Mouse (Mus musculus) heart, embryonic 11.5 days (tissue): ENCODE data around the gene Meltf. TPM values are rescaled to one million over a fixed set of nuclear protein-coding genes. Genes with fewer than 3 reads are reported as not detected.
A peak's percentile ranks its signal among the peaks of the same experiment; 100 is the strongest.
"Not testable (repeated sequence)": the region's sequence is repeated elsewhere in the genome, so short reads cannot be mapped to it uniquely, and the experiment has no call there.

Source experiments
- ATAC-seq: fragments of 200-750 bp; cut with Nextera tagmentation; replicated peaks from 2 replicates; pipeline ENCODE4 v1.8.0; 2017; ENCODE audit warnings: moderate library complexity; ENCODE audit not compliant: insufficient number of reproducible peaks, low FRiP score, low TSS enrichment
- H3K27ac ChIP-seq: fragments of 300-500 bp; sonication (generic); 2 replicates; pipeline ENCODE4 v1.5.1; 2014; ENCODE audit warnings: mild to moderate bottlenecking, low read depth, low read length
- H3K27me3 ChIP-seq: fragments of 300-500 bp; sonication (generic); 2 replicates; pipeline ENCODE4 v1.6.1; 2014; ENCODE audit warnings: mild to moderate bottlenecking, low read length, mixed read lengths; ENCODE audit not compliant: control insufficient read depth, insufficient read depth
- H3K36me3 ChIP-seq: fragments of 300-500 bp; sonication (generic); 2 replicates; pipeline ENCODE4 v1.6.1; 2014; ENCODE audit warnings: mild to moderate bottlenecking, low read length, moderate library complexity, mixed read lengths; ENCODE audit not compliant: control insufficient read depth, insufficient read depth
- H3K4me1 ChIP-seq: fragments of 300-500 bp; sonication (generic); 2 replicates; pipeline ENCODE4 v1.6.1; 2014; ENCODE audit warnings: low read length; ENCODE audit not compliant: control insufficient read depth, insufficient read depth
- H3K4me2 ChIP-seq: fragments of 300-500 bp; sonication (generic); 2 replicates; pipeline ENCODE4 v1.6.1; 2014; ENCODE audit warnings: mild to moderate bottlenecking, moderate library complexity
- H3K4me3 ChIP-seq: fragments of 300-500 bp; sonication (generic); 2 replicates; pipeline ENCODE4 v1.5.1; 2014; ENCODE audit warnings: low read depth, low read length
- H3K9ac ChIP-seq: fragments of 300-500 bp; sonication (generic); 2 replicates; pipeline ENCODE4 v1.6.1; 2014; ENCODE audit warnings: mild to moderate bottlenecking, low read depth, low read length, moderate library complexity
- H3K9me3 ChIP-seq: fragments of 300-500 bp; sonication (generic); replicated peaks from 2 replicates; pipeline ENCODE4 v1.6.1; 2016; ENCODE audit warnings: low read length; ENCODE audit not compliant: control insufficient read depth
- WGBS: fragments of 180-500 bp; shearing (Covaris S2); extraction: QIAGEN DNeasy Blood & Tissue Kit; methylation state at CpG from one replicate; pipeline ENCODE4 v1.1.7; 2014; ENCODE audit not compliant: insufficient replicate concordance; 5-methylcytosine and 5-hydroxymethylcytosine counted together
- polyA plus RNA-seq: library from polyadenylated mRNA; unstranded; fragments of >200 nt; fragmentation: Nextera tagmentation; extraction: Ambion mirVana; gene quantifications from 2 replicates; pipeline ENCODE4 v1.2.1, GENCODE M21; 2014

The Meltf gene
- polyA plus RNA-seq, 1 experiment from 2014 or later, result not detected

GRCm38 (mm10) chr16:31945986-31946385, 67.4 kb downstream of the Meltf start:
- H3K9me3 ChIP-seq, H3K27ac ChIP-seq, H3K4me2 ChIP-seq, H3K4me3 ChIP-seq, H3K9ac ChIP-seq, ATAC-seq, H3K27me3 ChIP-seq, H3K36me3 ChIP-seq: not testable (repeated sequence)
- 85% methylated on average over 6 of the region's 6 CpGs for WGBS
- H3K4me1 ChIP-seq, result peaks cover 16% of the 10 kb centered on the region

- no peaks in the 10 kb centered on the region for H3K36me3 ChIP-seq
- H3K4me3 ChIP-seq, result peak overlapping the region; percentile 85
- no peaks in the 10 kb centered on the region for H3K9me3 ChIP-seq
- ATAC-seq, result no peak
- WGBS, result 25% methylated on average over 8 of the region's 8 CpGs
- H3K27ac ChIP-seq, result peak overlapping the region; percentile 96; the same call in 1 of the 2 replicates
- no peaks in the 10 kb centered on the region for H3K27me3 ChIP-seq
- H3K9ac ChIP-seq, result peak overlapping the region; percentile 98
- H3K4me1 ChIP-seq, result peaks cover 16% of the 10 kb centered on the region
- peak overlapping the region; percentile 93 for H3K4me2 ChIP-seq
Measured at GRCm38 (mm10) chr16:31947333-31947732, 68.7 kb downstream of the Meltf start.

- H3K27ac ChIP-seq, result peak overlapping the region; percentile 96
- peaks cover 19% of the 10 kb centered on the region for H3K4me1 ChIP-seq
- no peaks in the 10 kb centered on the region for H3K9me3 ChIP-seq
- H3K4me3 ChIP-seq, result peak overlapping the region; percentile 85
- WGBS, result under 1% methylated on average over 38 of the region's 38 CpGs
- H3K27me3 ChIP-seq, result no peaks in the 10 kb centered on the region
- peak overlapping the region; percentile 93 for H3K4me2 ChIP-seq
- H3K9ac ChIP-seq, result peak overlapping the region; percentile 98
- peak; percentile 56 for ATAC-seq
- H3K36me3 ChIP-seq, result no peaks in the 10 kb centered on the region
Measured at GRCm38 (mm10) chr16:31947901-31948316, 69.3 kb downstream of the Meltf start.

- WGBS, result under 1% methylated on average over 52 of the region's 55 CpGs
- ATAC-seq, result peak; percentile 88
Measured at GRCm38 (mm10) chr16:31948345-31948774, 69.8 kb downstream of the Meltf start, which contains the start of the genes 0610012G03Rik and Ncbp2. Gene 0610012G03Rik, minus strand, starts transcription at chr16:31948494. Gene Ncbp2, plus strand, starts transcription at chr16:31948513.

More at GRCm38 (mm10) chr16:31948345-31948774, 69.8 kb downstream of the Meltf start, which contains the start of the genes 0610012G03Rik and Ncbp2:
- Histone ChIP-seq H3K4me1 (peaks cover 19% of the 10 kb centered on the region), H3K27me3 (no peaks in the 10 kb centered on the region), H3K27ac (peak within 1 kb of the TSS; percentile 96), H3K36me3 (no peaks in the 10 kb centered on the region), H3K4me2 (peak within 1 kb of the TSS; percentile 93), H3K9ac (peak within 1 kb of the TSS; percentile 98), H3K4me3 (peak within 1 kb of the TSS; percentile 85), H3K9me3 (no peaks in the 10 kb centered on the region)

Other genes starting within 250 kb of the Meltf start
- 22.5 and 25.4 TPM in 2 replicates for gene Dlg1, start 215.4 kb upstream of the Meltf start, polyA plus RNA-seq
- 0.55 TPM in 1 of 2 replicates, not detected in the other for gene Pigz, start 55.0 kb downstream of the Meltf start, polyA plus RNA-seq
- gene 0610012G03Rik, start 69.7 kb downstream of the Meltf start, polyA plus RNA-seq, result 105 and 113 TPM in 2 replicates
- 87.5 and 90.0 TPM in 2 replicates for gene Ncbp2, start 69.7 kb downstream of the Meltf start, polyA plus RNA-seq
- 9.8 and 10.9 TPM in 2 replicates for gene Senp5, start 124.5 kb downstream of the Meltf start, polyA plus RNA-seq
- 33.9 and 37.5 TPM in 2 replicates for gene Pak2, start 200.5 kb downstream of the Meltf start, polyA plus RNA-seq
- 86.3 and 91.7 TPM in 2 replicates for gene Pigx, start 220.9 kb downstream of the Meltf start, polyA plus RNA-seq
- 22.0 and 24.4 TPM in 2 replicates for gene Cep19, start 221.0 kb downstream of the Meltf start, polyA plus RNA-seq